Mouse (Mus musculus): ENCODE measurements around the gene Pus7l.

The Pus7l gene

DNA sequence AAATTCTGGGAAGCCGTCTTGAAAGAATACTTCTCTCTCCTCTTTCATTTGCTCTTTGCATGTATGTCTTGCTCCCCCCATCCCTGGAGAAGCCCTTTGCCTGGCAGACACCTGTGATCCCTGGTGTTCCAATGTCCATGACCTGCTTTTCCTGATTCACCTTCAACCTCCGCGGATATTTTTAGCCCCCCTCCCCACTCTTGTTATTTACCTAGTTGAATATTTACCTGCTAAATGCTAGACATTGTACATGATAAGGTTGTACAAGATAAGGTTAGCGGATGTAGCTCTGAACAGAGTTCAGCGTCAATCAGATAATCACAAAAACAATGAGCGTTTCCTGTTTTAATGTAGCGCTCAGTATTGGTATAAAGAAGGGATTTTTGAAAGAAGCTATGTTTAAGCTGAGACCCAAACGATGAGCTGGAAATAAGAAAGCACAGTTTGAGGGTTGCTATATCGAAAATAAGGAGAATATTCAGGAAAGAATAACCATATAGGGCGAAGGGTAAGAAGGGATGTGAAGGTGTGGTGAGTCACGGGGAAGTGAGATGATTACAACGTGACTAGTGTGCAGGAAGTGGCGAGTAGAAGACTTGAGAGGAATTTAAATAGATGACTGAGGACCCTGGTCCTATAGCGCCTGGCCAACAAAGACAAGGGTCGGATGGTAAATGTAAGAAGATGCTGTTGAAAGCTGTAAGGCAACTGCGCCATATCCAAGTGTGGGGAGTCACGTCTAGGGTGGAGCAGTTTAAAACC, 15.7 kb upstream of the Pus7l start:
- Histone ChIP-seq H3K27me3 (ENCODE audit: insufficient read depth, low read length) (0 out of 2 replicates have a peak, but pooled peaks cover 4% of the 10 kb centered on the region), H3K4me3 (replicated peaks; ENCODE audit: low read length) (no peak overlapping the region), H3K4me1 (replicated peaks; ENCODE audit: low read depth, low read length) (peaks cover 24% of the 10 kb centered on the region), H3K9me3 (ENCODE audit: low read length) (no peaks in the 10 kb centered on the region), H3K36me3 (ENCODE audit: insufficient read depth, low read length) (no peaks in the 10 kb centered on the region)
- TF ChIP-seq NANOG (IDR thresholded peaks at IDR 0.05; ENCODE audit: borderline replicate concordance, low read length): no peak
- TF ChIP-seq POU5F1 (IDR thresholded peaks at IDR 0.05; ENCODE audit: borderline replicate concordance, low read length): no peak
- TF ChIP-seq CTCF (conservative IDR thresholded peaks at IDR 0.05; ENCODE audit: low read length): no peak

DNA sequence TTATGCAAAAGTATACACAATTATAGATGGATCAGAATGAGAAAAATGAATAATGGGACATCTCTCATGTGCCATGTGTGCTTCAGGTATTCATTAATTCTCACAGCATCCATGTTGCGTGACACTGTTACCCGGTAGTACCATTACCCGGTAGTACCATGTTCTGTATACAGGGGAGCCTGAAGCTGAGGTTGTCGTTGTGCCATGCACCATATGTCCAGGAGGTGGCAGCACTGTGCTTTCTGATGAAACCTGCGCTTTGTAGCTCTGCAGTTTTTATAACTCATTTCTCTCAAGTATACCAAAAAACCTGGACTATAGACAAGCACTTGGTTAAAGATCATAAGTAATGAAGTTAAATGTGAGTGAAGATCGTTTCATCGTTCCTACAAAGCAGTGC, 14.1 kb upstream of the Pus7l start:
- Histone ChIP-seq H3K4me3 (replicated peaks; ENCODE audit: low read length) (no peak overlapping the region), H3K4me1 (replicated peaks; ENCODE audit: low read depth, low read length) (peaks cover 22% of the 10 kb centered on the region), H3K9me3 (ENCODE audit: low read length) (no peaks in the 10 kb centered on the region), H3K36me3 (ENCODE audit: insufficient read depth, low read length) (no peaks in the 10 kb centered on the region), H3K27me3 (ENCODE audit: insufficient read depth, low read length) (0 out of 2 replicates have a peak, but pooled peaks cover 4% of the 10 kb centered on the region)
- peak; percentile 91 for TF ChIP-seq CTCF (conservative IDR thresholded peaks at IDR 0.05; ENCODE audit: low read length)
- no peak for TF ChIP-seq POU5F1 (IDR thresholded peaks at IDR 0.05; ENCODE audit: borderline replicate concordance, low read length)

DNA sequence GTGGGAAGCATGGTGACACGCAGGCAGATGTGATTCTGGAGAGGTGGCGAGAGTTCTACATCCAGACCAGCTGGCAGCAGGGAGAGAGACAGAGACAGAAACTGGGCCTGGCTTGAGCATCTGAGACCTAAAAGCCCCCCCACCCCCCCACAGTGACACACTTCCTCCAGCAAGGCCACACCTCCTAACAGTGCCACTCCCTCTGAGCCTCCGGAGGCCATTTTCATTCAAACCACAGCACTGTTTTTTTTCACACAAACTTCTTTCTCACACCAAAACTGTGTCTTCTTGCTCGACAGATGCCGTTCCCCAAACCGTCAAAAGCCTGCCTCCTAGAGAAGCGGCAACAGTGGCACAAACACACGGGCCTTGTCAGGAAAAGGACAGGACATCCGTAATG, 10.2 kb upstream of the Pus7l start:
- TF ChIP-seq CTCF (conservative IDR thresholded peaks at IDR 0.05; ENCODE audit: low read length): no peak
- no peak for TF ChIP-seq NANOG (IDR thresholded peaks at IDR 0.05; ENCODE audit: borderline replicate concordance, low read length)
- no peak for TF ChIP-seq POU5F1 (IDR thresholded peaks at IDR 0.05; ENCODE audit: borderline replicate concordance, low read length)
- Histone ChIP-seq H3K9me3 (ENCODE audit: low read length) (peaks cover 9% of the 10 kb centered on the region), H3K27me3 (ENCODE audit: insufficient read depth, low read length) (0 out of 2 replicates have a peak, but pooled peaks cover 8% of the 10 kb centered on the region), H3K4me3 (replicated peaks; ENCODE audit: low read length) (peak overlapping the region; percentile 55), H3K36me3 (ENCODE audit: insufficient read depth, low read length) (no peaks in the 10 kb centered on the region), H3K4me1 (replicated peaks; ENCODE audit: low read depth, low read length) (peaks cover 13% of the 10 kb centered on the region)

DNA sequence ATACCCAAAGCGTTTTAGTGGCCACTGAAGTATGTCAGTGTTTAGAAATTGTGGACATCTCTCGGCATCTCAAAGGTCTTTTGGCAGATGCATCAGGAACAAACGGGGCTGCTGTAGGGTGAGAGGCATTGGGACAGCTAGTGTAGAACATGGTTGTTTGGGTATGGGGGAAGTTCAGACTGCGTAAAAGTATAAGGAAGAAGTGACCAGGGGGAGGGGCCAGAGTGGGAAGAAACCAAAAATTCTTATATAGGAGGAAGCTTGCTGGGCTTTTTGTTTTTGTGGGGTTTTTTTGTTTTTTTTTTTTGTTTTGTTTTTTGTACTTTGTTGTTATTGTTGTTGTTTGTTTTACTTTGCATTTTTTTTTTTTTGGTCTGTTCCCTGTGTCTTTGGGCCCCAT, 1.5 kb upstream of the Pus7l start:
- TF ChIP-seq POU5F1 (IDR thresholded peaks at IDR 0.05; ENCODE audit: borderline replicate concordance, low read length): no peak
- no peak for TF ChIP-seq CTCF (conservative IDR thresholded peaks at IDR 0.05; ENCODE audit: low read length)
- no peak for TF ChIP-seq NANOG (IDR thresholded peaks at IDR 0.05; ENCODE audit: borderline replicate concordance, low read length)
- Histone ChIP-seq H3K36me3 (ENCODE audit: insufficient read depth, low read length) (no peaks in the 10 kb centered on the region), H3K9me3 (ENCODE audit: low read length) (0 out of 2 replicates have a peak, but pooled peaks cover under 1% of the 10 kb centered on the region), H3K4me1 (replicated peaks; ENCODE audit: low read depth, low read length) (peaks cover 12% of the 10 kb centered on the region; the same call in 1 of the 2 replicates), H3K27me3 (ENCODE audit: insufficient read depth, low read length) (peaks cover 11% of the 10 kb centered on the region), H3K4me3 (replicated peaks; ENCODE audit: low read length) (no peak overlapping the region)

DNA sequence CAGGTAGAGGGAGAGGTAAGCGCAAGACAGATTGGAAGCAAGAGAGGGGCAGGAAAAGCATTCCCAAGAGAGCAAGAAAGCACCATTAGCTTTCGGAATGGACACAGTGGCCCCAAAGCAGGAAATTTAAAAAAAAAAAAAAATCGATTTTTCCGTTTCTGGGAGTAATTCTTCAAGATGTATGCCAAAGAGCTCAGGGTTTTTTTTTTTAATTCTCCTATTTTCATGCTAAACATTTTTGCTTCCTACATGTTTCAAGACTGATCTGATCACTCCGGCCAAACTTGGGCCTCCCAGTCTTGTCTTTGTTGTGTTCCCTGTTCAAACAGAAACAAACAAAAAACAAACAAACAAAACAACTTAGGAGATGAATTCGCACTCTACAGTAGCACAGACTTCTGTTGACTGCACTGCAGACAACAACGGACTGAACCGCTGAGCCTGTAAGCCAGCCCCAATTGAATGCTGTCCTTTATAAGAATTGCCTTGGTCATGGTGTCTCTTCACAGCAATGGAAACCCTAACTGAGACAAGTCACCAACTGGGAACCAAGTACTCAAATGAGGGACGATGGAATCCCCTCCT, 797 bp upstream of the Pus7l start:
- Histone ChIP-seq H3K36me3 (ENCODE audit: insufficient read depth, low read length) (no peaks in the 10 kb centered on the region), H3K9me3 (ENCODE audit: low read length) (no peaks in the 10 kb centered on the region), H3K4me1 (replicated peaks; ENCODE audit: low read depth, low read length) (peaks cover 12% of the 10 kb centered on the region; the same call in 1 of the 2 replicates), H3K4me3 (replicated peaks; ENCODE audit: low read length) (peak overlapping the region; percentile 90), H3K27me3 (ENCODE audit: insufficient read depth, low read length) (peaks cover 11% of the 10 kb centered on the region)
- no peak for TF ChIP-seq POU5F1 (IDR thresholded peaks at IDR 0.05; ENCODE audit: borderline replicate concordance, low read length)

DNA sequence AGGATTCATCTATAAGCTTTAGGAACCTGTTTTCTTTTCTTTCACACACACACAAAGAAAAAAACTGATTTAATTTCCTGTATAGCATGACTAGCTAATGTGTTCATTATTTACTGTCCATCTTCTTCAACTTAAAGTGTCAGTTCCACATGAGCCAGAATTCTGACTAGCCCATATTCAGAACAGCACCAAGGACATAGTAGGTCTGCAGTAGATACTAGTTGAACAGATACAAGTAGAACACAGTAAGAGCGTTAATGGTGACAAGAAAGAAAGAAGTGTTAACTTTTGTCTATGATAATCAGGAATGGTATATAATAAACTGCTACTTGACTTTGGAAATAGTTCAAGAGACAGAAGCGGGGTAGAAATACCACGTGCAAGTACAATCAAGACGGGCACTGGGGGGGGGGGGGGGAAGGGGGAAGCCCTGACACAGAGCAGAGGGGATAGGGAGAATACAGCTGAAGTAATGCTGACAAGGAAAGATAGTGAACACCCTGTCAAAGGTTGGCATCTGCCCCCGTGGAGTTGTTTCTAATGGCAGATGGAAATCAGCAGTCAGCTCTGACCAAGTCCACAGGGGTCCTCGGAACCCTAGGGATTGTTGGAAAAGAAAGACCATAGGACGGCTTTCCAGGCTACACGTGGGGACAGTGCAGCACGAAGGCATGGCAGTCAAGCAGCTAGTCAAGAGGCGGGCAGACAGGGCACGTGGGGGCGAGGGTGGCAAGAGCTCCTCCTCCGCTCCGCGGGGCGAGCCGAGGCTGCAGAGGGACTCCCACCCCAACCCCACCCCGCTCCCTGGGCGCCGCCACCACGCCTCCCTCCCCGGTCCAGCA, 559 bp downstream of the Pus7l start:
- TF ChIP-seq NANOG (IDR thresholded peaks at IDR 0.05; ENCODE audit: borderline replicate concordance, low read length) (no peak), CTCF (conservative IDR thresholded peaks at IDR 0.05; ENCODE audit: low read length) (no peak), POU5F1 (IDR thresholded peaks at IDR 0.05; ENCODE audit: borderline replicate concordance, low read length) (no peak)
- peak overlapping the region; percentile 90 for H3K4me3 ChIP-seq (replicated peaks; ENCODE audit: low read length)
- H3K4me1 ChIP-seq (replicated peaks; ENCODE audit: low read depth, low read length): peaks cover 12% of the 10 kb centered on the region; the same call in 1 of the 2 replicates
- no peaks in the 10 kb centered on the region for H3K9me3 ChIP-seq (ENCODE audit: low read length)
- peaks cover 14% of the 10 kb centered on the region for H3K27me3 ChIP-seq (ENCODE audit: insufficient read depth, low read length)
- no peaks in the 10 kb centered on the region for H3K36me3 ChIP-seq (ENCODE audit: insufficient read depth, low read length)

DNA sequence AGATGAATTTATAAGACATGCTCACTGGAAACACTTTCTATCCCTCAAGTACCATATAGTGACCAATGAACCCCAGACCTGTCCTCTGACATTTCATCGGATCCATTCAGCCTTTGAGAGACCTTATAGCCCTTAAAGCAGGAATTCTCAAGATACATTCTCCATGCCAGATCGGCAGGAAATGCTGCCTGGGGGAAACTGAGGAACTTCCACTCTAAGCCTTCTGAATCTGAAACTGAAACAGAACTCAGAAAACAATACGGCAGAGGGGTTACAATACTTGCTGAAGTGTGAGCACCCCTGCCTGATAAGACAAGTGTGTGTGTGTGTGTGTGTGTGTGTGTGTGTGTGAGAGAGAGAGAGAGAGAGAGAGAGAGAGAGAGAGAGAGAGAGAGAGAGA, 4.1 kb downstream of the Pus7l start:
- TF ChIP-seq POU5F1 (IDR thresholded peaks at IDR 0.05; ENCODE audit: borderline replicate concordance, low read length) (no peak), CTCF (conservative IDR thresholded peaks at IDR 0.05; ENCODE audit: low read length) (no peak), NANOG (IDR thresholded peaks at IDR 0.05; ENCODE audit: borderline replicate concordance, low read length) (no peak)
- Histone ChIP-seq H3K9me3 (ENCODE audit: low read length) (no peaks in the 10 kb centered on the region), H3K36me3 (ENCODE audit: insufficient read depth, low read length) (no peaks in the 10 kb centered on the region), H3K4me3 (replicated peaks; ENCODE audit: low read length) (no peak overlapping the region), H3K4me1 (replicated peaks; ENCODE audit: low read depth, low read length) (peaks cover 15% of the 10 kb centered on the region; the same call in 1 of the 2 replicates), H3K27me3 (ENCODE audit: insufficient read depth, low read length) (peaks cover 9% of the 10 kb centered on the region)

DNA sequence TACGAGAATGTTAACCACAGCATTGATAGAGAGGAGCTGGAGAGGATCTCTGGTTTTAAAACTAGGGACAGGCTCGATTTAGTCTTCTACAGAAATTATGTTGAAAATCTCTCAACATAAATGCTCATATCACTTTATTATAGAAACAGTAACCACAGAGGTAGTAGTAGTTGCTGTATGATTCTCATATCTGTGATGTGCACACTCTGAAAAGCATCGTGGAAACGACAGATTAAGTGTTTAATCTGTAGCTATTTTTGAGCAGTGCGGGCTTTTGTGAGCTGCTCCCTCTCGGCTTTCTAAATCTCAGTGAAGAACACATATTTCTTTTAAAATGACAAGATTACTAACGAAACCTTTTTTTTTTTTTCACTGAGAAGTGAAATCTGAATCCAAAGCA, 7.8 kb downstream of the Pus7l start:
- no peaks in the 10 kb centered on the region for H3K9me3 ChIP-seq (ENCODE audit: low read length)
- H3K4me3 ChIP-seq (replicated peaks; ENCODE audit: low read length): no peak overlapping the region
- peaks cover 4% of the 10 kb centered on the region; the same call in 1 of the 2 replicates for H3K4me1 ChIP-seq (replicated peaks; ENCODE audit: low read depth, low read length)
- peaks cover 7% of the 10 kb centered on the region; the same call in 1 of the 2 replicates for H3K36me3 ChIP-seq (ENCODE audit: insufficient read depth, low read length)
- TF ChIP-seq NANOG (IDR thresholded peaks at IDR 0.05; ENCODE audit: borderline replicate concordance, low read length) (no peak), CTCF (conservative IDR thresholded peaks at IDR 0.05; ENCODE audit: low read length) (no peak), POU5F1 (IDR thresholded peaks at IDR 0.05; ENCODE audit: borderline replicate concordance, low read length) (no peak)
- peaks cover 3% of the 10 kb centered on the region; the same call in 1 of the 2 replicates for H3K27me3 ChIP-seq (ENCODE audit: insufficient read depth, low read length)

Measured in E14TG2a.4 (cell line).